Mouse (Mus musculus): ENCODE results near the gene Cd274.
"Not testable (repeated sequence)": the region's sequence is repeated elsewhere in the genome, so short reads cannot be mapped to it uniquely, and the experiment has no call there.

Cd274 gene

DNA sequence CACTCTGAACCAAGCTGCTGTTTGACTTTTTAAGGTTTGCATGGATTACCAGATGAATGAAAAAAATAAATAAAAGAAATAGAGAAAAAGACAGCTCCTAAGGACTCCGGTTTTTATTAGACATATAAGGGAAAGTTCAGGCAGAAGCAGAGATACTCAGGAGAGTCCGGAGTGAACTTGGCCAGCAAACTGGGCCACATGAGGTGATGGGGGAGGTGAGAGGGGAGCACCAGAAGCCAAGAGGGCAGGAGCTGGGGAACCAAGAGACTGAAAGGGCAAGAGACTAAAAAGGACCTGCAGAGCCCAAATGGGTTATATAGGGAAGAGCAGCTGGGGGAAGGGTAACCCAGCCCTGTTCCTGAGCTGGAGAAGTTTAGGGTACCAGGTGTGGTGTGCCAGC lies 27.5 kb downstream of the Cd274 start:
- no peaks in the 10 kb centered on the region for H3K27me3 ChIP-seq (ENCODE audit: control insufficient read depth, insufficient read depth, low read length, poor library complexity, severe bottlenecking)
- H3K36me3 ChIP-seq (ENCODE audit: control insufficient read depth, insufficient read depth, low read length, poor library complexity, severe bottlenecking) = no peaks in the 10 kb centered on the region
- DNase-seq (ENCODE audit: low read depth, low spot score) = no peak

GRCm38 (mm10) chr19:29396353-29396752 lies 29.1 kb downstream of the Cd274 start:
- Histone ChIP-seq H3K27me3 (ENCODE audit: control insufficient read depth, insufficient read depth, low read length, poor library complexity, severe bottlenecking) (no peaks in the 10 kb centered on the region), H3K36me3 (ENCODE audit: control insufficient read depth, insufficient read depth, low read length, poor library complexity, severe bottlenecking) (no peaks in the 10 kb centered on the region)
- no peak for DNase-seq (ENCODE audit: low read depth, low spot score)

DNA sequence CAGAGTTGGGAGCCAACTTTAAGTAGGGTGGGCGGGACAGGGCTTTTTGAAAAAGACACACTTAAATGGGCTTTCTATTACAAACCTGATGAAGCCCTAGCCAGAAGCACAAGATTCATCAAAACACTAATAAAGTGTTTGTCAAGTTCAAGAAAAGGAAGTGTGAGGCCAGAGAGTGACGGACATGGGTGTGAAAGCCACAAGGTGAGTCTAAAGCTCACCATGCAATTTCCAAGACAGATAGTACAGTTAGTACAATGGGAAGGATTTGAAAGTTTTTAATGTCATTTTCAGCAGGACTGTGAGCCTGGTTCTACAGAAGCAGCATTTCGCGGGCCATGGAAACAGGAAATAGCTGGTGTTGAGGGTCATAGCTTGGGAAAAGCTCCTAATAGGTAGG lies 32.5 kb downstream of the Cd274 start:
- no peak for DNase-seq (ENCODE audit: low read depth, low spot score)
- Histone ChIP-seq H3K27me3 (ENCODE audit: control insufficient read depth, insufficient read depth, low read length, poor library complexity, severe bottlenecking) (no peaks in the 10 kb centered on the region), H3K36me3 (ENCODE audit: control insufficient read depth, insufficient read depth, low read length, poor library complexity, severe bottlenecking) (no peaks in the 10 kb centered on the region)

DNA sequence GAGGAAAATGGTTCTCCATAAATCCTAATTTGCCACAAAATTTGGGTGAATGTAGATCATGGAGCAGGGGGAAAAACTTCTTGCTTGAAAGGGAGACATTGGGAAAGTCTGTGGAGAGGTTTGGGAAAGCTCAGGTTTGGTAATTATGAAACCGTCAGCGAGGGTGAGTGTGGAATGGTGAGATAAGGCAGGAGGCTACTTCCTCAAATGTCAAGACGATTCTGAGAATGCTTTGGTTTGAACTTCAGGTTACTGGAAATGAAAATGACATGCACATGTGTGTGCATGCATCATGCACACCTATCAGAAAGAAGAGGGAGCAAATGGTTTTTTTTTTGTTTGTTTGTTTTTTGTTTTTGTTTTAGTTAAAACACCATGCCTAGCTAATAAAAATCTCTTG lies 33.2 kb downstream of the Cd274 start:
- Histone ChIP-seq H3K36me3 (ENCODE audit: control insufficient read depth, insufficient read depth, low read length, poor library complexity, severe bottlenecking) (no peaks in the 10 kb centered on the region), H3K27me3 (ENCODE audit: control insufficient read depth, insufficient read depth, low read length, poor library complexity, severe bottlenecking) (no peaks in the 10 kb centered on the region)
- peak; percentile 29 for DNase-seq (ENCODE audit: low read depth, low spot score)

DNA sequence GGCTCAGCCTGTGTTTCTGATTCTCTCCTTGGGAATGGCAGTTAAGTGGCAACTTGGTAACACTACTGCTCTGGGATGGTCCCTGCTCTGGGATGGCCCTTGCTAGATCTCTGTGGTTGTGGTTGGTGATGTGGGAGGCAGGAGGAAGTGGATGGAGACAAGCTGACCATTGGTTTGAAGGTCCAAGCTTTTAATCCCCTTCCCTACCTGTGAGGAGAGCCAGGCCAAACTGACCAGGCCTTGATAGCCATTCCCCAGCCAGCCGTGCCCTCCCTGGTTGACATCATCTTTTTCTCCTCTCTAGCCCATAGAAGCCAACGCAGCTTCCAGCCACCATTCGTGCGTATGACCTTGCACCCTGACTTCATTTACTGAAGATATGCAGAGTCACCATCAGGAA lies 35.4 kb downstream of the Cd274 start:
- DNase-seq (ENCODE audit: low read depth, low spot score) = no peak
- no peaks in the 10 kb centered on the region for H3K36me3 ChIP-seq (ENCODE audit: control insufficient read depth, insufficient read depth, low read length, poor library complexity, severe bottlenecking)

GRCm38 (mm10) chr19:29403251-29403650 lies 36.0 kb downstream of the Cd274 start:
- Histone ChIP-seq H3K36me3 (ENCODE audit: control insufficient read depth, insufficient read depth, low read length, poor library complexity, severe bottlenecking) (no peaks in the 10 kb centered on the region), H3K27me3 (ENCODE audit: control insufficient read depth, insufficient read depth, low read length, poor library complexity, severe bottlenecking) (no peaks in the 10 kb centered on the region)
- no peak for DNase-seq (ENCODE audit: low read depth, low spot score)

More for the DNA sequence above, 35.4 kb downstream of the Cd274 start:
- H3K27me3 ChIP-seq (ENCODE audit: control insufficient read depth, insufficient read depth, low read length, poor library complexity, severe bottlenecking) = no peaks in the 10 kb centered on the region

GRCm38 (mm10) chr19:29405388-29405787 lies 38.1 kb downstream of the Cd274 start:
- DNase-seq (ENCODE audit: low read depth, low spot score) = no peak
- no peaks in the 10 kb centered on the region for H3K27me3 ChIP-seq (ENCODE audit: control insufficient read depth, insufficient read depth, low read length, poor library complexity, severe bottlenecking)

DNA sequence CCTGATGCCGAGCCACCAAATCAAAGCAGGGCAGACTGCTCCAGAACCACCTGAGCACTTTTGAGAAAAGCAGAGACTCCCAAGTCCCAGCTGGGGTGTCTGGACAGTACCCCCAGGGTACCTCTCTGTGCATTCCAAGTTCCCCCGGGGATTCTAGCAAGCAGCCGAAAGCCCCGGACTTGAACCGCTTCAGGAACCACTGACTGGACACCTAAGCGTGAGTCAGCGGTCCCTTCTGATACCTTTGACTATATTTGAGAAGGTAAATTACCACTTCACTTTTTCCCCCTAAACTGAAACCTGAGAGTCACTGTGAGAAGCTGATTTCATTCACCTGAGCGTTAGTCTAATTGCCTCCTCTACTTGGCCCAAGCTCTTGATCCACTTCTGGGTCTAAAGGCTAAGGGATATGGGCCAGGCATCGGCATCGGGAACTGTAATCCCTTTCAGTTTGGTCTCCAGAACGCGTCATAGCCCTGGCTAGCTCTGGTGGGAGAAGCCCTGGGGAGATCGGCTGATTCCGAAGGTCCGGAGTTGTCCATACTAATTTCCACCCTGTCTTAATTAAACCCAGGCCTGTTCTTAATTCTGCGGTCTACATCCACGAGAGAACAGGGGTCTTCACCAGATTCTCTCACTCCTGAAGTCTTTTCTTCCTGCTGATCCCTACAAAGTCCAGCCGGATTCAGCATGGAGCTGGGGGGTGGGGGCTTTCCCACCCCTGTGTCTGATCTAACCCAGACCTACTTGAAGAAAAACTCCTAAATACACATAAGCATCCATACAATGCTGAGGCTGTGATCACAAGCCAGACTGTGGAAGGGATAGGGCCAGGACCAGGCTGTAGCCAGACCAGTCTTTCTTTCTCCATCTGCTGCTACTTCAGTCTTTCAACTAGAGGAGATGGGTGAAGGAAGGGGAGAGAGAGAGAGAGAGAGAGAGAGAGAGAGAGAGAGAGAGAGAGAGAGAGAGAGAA lies 39.1 kb downstream of the Cd274 start:
- DNase-seq (ENCODE audit: low read depth, low spot score) = no peak
- Histone ChIP-seq H3K27me3 (ENCODE audit: control insufficient read depth, insufficient read depth, low read length, poor library complexity, severe bottlenecking) (no peaks in the 10 kb centered on the region), H3K36me3 (ENCODE audit: control insufficient read depth, insufficient read depth, low read length, poor library complexity, severe bottlenecking) (no peaks in the 10 kb centered on the region)

More at GRCm38 (mm10) chr19:29405388-29405787, 38.1 kb downstream of the Cd274 start:
- H3K36me3 ChIP-seq (ENCODE audit: control insufficient read depth, insufficient read depth, low read length, poor library complexity, severe bottlenecking) = no peaks in the 10 kb centered on the region

GRCm38 (mm10) chr19:29410619-29411018 lies 43.4 kb downstream of the Cd274 start, which contains the start of gene Pdcd1lg2:
Gene Pdcd1lg2, plus strand, starts transcription at chr19:29410919.
- DNase-seq (ENCODE audit: low read depth, low spot score) = no peak
- H3K36me3 ChIP-seq (ENCODE audit: control insufficient read depth, insufficient read depth, low read length, poor library complexity, severe bottlenecking) = no peaks in the 10 kb centered on the region
- no peaks in the 10 kb centered on the region for H3K27me3 ChIP-seq (ENCODE audit: control insufficient read depth, insufficient read depth, low read length, poor library complexity, severe bottlenecking)

GRCm38 (mm10) chr19:29412476-29413420 lies 45.5 kb downstream of the Cd274 start:
- H3K36me3 ChIP-seq (ENCODE audit: control insufficient read depth, insufficient read depth, low read length, poor library complexity, severe bottlenecking) = no peaks in the 10 kb centered on the region
- no peak for DNase-seq (ENCODE audit: low read depth, low spot score)
- no peaks in the 10 kb centered on the region for H3K27me3 ChIP-seq (ENCODE audit: control insufficient read depth, insufficient read depth, low read length, poor library complexity, severe bottlenecking)

GRCm38 (mm10) chr19:29414513-29414912 lies 47.3 kb downstream of the Cd274 start:
- Histone ChIP-seq H3K36me3 (ENCODE audit: control insufficient read depth, insufficient read depth, low read length, poor library complexity, severe bottlenecking) (no peaks in the 10 kb centered on the region), H3K27me3 (ENCODE audit: control insufficient read depth, insufficient read depth, low read length, poor library complexity, severe bottlenecking) (no peaks in the 10 kb centered on the region)
- peak; percentile 48 for DNase-seq (ENCODE audit: low read depth, low spot score)

GRCm38 (mm10) chr19:29414917-29415316 lies 47.7 kb downstream of the Cd274 start:
- not testable (repeated sequence) for DNase-seq (ENCODE audit: low read depth, low spot score); H3K27me3 ChIP-seq (ENCODE audit: control insufficient read depth, insufficient read depth, low read length, poor library complexity, severe bottlenecking); H3K36me3 ChIP-seq (ENCODE audit: control insufficient read depth, insufficient read depth, low read length, poor library complexity, severe bottlenecking)

DNA sequence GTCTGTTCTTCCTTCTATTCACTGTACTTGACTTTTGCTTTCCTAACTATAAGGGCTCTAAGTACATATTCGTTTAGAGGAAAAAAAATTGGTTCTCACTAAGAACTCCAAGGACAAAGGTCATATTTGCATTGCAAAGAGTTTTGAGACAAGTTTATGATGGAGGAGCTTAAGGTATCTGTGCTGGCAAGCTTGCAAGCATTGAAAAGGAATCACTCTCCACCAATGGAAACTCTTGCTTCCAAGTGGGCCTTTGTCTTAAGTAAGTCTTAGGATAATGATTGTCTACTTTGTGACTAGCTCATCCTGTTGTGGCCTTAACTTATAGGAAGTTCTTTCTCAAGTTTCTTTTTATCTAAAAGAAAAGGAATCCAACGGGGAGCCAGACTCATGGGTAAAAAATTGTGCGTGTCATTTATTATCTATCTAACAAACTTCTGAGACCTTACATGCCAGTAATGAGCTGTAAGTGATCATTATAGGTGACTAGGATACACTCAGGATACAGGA lies 49.2 kb downstream of the Cd274 start:
- Histone ChIP-seq H3K36me3 (ENCODE audit: control insufficient read depth, insufficient read depth, low read length, poor library complexity, severe bottlenecking) (no peaks in the 10 kb centered on the region), H3K27me3 (ENCODE audit: control insufficient read depth, insufficient read depth, low read length, poor library complexity, severe bottlenecking) (no peaks in the 10 kb centered on the region)
- no peak for DNase-seq (ENCODE audit: low read depth, low spot score)

DNA sequence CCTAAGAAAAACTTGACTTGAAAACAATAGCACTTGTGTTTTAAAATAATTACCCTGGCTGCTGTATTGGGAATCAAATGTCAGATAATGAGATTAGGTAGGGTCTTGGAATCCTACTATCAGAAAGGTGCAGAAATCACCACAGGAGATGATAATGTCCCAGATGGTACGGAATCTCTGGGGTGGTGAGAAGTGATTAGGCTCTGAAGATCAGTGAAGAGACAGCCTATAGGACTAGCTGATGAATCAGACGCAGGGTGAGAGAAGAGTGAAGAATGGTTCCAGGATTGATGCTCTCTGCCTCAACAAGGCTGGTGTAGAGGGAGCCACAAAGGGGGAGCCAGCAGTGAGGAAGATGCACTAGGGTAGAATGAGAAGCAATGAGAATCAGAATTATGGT lies 49.9 kb downstream of the Cd274 start:
- no peak for DNase-seq (ENCODE audit: low read depth, low spot score)
- Histone ChIP-seq H3K27me3 (ENCODE audit: control insufficient read depth, insufficient read depth, low read length, poor library complexity, severe bottlenecking) (no peaks in the 10 kb centered on the region), H3K36me3 (ENCODE audit: control insufficient read depth, insufficient read depth, low read length, poor library complexity, severe bottlenecking) (no peaks in the 10 kb centered on the region)

All from splenic B cell, adult 2 months (primary cell).